Mouse (Mus musculus): ENCODE data around the gene Ocel1.

DNA sequence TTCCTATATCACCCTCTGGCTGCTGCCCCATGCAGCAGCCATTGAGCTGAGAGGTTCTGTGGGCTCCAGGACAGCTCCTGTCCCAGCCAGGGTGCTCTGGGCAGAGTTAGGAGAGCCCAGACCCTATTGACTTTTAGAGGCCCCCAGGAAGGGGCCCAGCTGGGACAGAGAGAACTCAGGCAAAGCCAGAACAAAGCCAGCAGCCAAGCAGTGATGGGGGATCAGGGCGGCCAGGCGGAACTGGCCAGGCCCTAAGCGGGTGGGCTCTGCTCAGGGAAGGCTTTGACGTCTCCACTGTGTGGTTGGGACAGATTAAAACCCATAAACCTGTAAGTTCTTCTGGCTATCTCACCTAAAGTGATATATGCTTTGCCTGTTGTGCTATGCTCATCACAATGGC is 7.9 kb downstream of the Ocel1 start:
- TF ChIP-seq EP300 (IDR thresholded peaks at IDR 0.05; ENCODE audit: insufficient read depth, low read depth, low read length) = no peak
- no peak for TF ChIP-seq CTCF (IDR thresholded peaks at IDR 0.05; ENCODE audit: low read depth, low read length)
- TF ChIP-seq POLR2A (IDR thresholded peaks at IDR 0.05; ENCODE audit: insufficient read depth, low read length) = no peak

Data from ES-Bruce4 (cell line).